Mouse (Mus musculus) cerebellum, adult 2 months (tissue): ENCODE measurements around the gene Cngb1. TPM values are rescaled to one million over a fixed set of nuclear protein-coding genes. Genes with fewer than 3 reads are reported as not detected.
A peak's percentile ranks its signal among the peaks of the same experiment; 100 is the strongest.

Experiments used
- DNase-seq, 2 experiments: peaks; one replicate each; pipeline ENCODE4 v3.0.0; 2021
- H3K27ac ChIP-seq: fragments of 200-500 bp; 2 replicates; pipeline ENCODE4 v1.5.1; 2012; ENCODE audit warnings: low read length, control low read depth, inconsistent platforms; ENCODE audit not compliant: insufficient read depth
- H3K27me3 ChIP-seq: fragments of 200-500 bp; 2 replicates; pipeline ENCODE4 v1.6.1; 2012; ENCODE audit warnings: inconsistent platforms, mild to moderate bottlenecking, low read length, moderate library complexity; ENCODE audit not compliant: control insufficient read depth, insufficient read depth
- H3K4me1 ChIP-seq: fragments of 200-500 bp; 2 replicates; pipeline ENCODE4 v1.6.1; 2011; ENCODE audit warnings: low read length; ENCODE audit not compliant: control insufficient read depth, insufficient read depth
- H3K4me3 ChIP-seq: fragments of 200-500 bp; replicated peaks from 2 replicates; pipeline ENCODE3; 2011; ENCODE audit warnings: mild to moderate bottlenecking, low read depth, low read length, control low read depth; ENCODE audit not compliant: insufficient read depth
- CTCF ChIP-seq: fragments of 200-500 bp; IDR thresholded peaks from 2 replicates; pipeline ENCODE4 v1.5.1; 2011; ENCODE audit warnings: low read depth, mild to moderate bottlenecking, control low read depth, low read length, moderate library complexity, borderline replicate concordance; ENCODE audit not compliant: insufficient read depth
- POLR2A ChIP-seq: fragments of 200-500 bp; IDR thresholded peaks from 2 replicates; pipeline ENCODE4 v1.6.1; 2011; ENCODE audit warnings: low read length, control low read depth, borderline replicate concordance; ENCODE audit not compliant: insufficient read depth
- whole genome bisulfite sequencing: fragments of 180-500 bp; shearing (Covaris S2); methylation state at CpG from one replicate; pipeline ENCODE4 v1.1.7; 2018; 5-methylcytosine and 5-hydroxymethylcytosine counted together
- polyA plus RNA-seq: library from polyadenylated mRNA; depleted of rRNA; stranded (reverse); fragments of >200 nt; gene quantifications from 2 replicates; pipeline ENCODE4 v1.2.3, GENCODE M21; 2012

The Cngb1 gene
- polyA plus RNA-seq, 1 experiment: 0.41 TPM

DNA sequence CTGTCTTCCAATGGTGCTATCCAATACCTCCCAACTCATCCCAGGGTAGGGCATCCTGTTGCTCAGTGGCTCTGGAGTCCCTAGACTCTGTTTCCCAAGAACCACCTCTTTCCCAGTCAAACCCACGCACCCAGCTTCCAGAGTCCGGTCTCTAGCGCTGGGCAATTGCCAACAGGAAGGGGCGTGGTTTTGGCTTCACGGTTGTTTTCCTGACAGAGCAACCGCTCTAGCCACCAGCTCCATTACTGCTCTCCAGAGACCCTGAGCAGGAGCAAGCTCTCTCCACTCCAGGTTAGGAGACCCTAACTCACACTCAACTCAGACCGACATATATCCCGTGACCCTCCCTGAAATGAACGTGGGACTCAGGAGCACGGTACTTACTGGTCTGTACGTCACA, 13.2 kb downstream of the Cngb1 start:
- H3K4me3 ChIP-seq: peak overlapping the region; percentile 54
- TF ChIP-seq POLR2A (no peak), CTCF (no peak)
- no peak overlapping the region for H3K27ac ChIP-seq
- 45% methylated on average over 11 of the region's 11 CpGs for WGBS
- DNase-seq: peak; percentile 27 to 31
- H3K27me3 ChIP-seq: no peaks in the 10 kb centered on the region
- no peaks in the 10 kb centered on the region for H3K4me1 ChIP-seq

DNA sequence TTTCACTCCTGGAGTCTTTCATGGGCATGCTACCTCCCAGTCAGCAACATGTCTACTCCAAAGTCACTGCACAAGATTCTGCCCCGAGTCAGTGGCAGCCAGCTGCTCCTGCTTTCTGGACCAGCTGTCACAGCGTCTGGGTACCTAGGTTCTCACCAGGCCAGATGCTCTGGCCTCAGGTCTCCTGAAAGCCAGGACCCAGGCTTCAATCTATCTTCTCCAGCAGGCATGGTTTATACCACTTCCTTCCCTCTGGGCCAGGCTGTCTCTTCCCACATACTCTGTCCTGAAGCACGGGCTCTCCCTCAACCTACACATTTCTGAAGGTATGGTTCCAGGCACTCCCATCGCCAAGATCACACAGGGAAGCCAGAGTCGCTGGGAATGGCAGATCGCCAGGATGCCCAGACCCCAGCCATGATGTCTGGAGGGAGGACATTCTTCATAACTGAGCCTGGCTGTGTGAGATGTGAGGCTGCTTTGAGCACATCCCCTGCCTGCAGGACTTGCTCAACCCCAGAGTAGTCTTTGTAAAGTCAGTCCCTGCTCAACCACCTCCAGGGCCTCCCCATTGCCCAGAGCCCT, 17.2 kb downstream of the Cngb1 start:
- Histone ChIP-seq H3K4me1 (no peaks in the 10 kb centered on the region), H3K27me3 (no peaks in the 10 kb centered on the region), H3K27ac (no peak overlapping the region), H3K4me3 (no peak overlapping the region)
- TF ChIP-seq CTCF (no peak), POLR2A (no peak)
- WGBS: 16% methylated on average over 6 of the region's 6 CpGs
- no peak for DNase-seq

DNA sequence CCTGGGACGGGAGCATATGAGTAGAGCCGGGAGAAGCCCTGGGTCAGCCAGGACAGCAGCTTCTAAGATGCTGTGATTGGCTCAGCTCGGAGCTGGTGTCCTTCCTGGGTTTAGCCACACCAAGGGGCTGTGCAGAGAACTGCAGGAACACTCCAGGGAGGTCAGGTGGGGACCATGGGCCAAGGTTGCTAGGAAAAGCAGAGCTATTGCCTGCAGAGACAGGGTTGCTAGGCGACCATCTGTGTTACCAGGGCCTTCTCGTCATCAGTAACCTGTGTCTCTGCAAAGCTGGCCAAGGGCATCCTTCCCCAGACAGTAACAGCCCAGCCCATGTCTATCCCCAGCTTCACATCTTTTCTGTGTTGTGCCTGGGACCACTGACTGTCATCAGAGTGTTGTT, 24.9 kb downstream of the Cngb1 start:
- 51% methylated on average over 5 of the region's 5 CpGs for WGBS
- no peaks in the 10 kb centered on the region for H3K27me3 ChIP-seq
- H3K4me3 ChIP-seq: no peak overlapping the region
- DNase-seq: no peak
- TF ChIP-seq POLR2A (no peak), CTCF (no peak)
- H3K27ac ChIP-seq: no peak overlapping the region
- H3K4me1 ChIP-seq: no peaks in the 10 kb centered on the region

DNA sequence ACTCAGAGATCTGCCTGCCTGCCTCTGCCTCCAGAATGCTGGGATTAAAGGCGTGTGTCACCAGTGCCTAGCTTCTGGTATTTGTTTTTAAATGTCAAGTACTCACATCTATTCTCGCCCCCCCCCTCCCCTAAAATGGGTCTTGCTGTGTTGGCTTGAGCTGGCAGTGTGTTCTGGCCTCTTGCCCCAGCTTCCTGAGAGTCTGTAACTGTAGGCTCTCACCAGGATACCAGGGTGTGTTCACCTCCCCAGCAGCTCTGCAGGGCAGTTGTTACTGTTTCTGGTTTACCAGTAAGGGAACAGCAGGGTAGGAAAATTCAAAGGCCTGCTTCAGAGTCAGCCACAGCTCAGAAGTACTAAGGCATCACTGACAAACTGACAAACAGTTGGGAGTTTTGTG, 33.5 kb downstream of the Cngb1 start:
- Histone ChIP-seq H3K27ac (no peak overlapping the region), H3K4me3 (no peak overlapping the region), H3K4me1 (no peaks in the 10 kb centered on the region), H3K27me3 (no peaks in the 10 kb centered on the region)
- TF ChIP-seq CTCF: no peak
- no peak for TF ChIP-seq POLR2A
- 31% methylated on average over 2 of the region's 2 CpGs for WGBS
- no peak for DNase-seq

DNA sequence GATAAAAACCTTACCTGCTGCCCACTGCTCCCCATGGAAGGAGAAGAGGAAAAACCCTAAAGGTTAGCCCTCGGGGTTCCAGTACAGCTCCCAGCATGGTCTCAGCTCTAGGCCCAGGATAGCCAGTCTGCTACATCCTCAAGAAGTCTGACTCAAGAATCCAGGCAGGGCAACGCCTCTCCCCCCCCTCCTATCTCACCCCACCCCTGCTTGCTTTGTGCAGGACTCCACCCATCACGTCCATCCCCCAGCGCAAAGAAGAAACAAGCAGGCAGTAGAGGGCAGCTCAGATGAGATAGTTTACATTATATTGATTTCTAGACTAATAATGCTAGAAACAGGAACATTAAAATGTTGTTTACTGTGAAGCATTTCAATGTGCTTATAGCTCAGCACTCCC, 34.5 kb downstream of the Cngb1 start:
- TF ChIP-seq POLR2A (no peak), CTCF (no peak)
- no peaks in the 10 kb centered on the region for H3K27me3 ChIP-seq
- 56% methylated on average over 4 of the region's 4 CpGs for WGBS
- DNase-seq: no peak
- H3K27ac ChIP-seq: no peak overlapping the region
- no peaks in the 10 kb centered on the region for H3K4me1 ChIP-seq
- no peak overlapping the region for H3K4me3 ChIP-seq

DNA sequence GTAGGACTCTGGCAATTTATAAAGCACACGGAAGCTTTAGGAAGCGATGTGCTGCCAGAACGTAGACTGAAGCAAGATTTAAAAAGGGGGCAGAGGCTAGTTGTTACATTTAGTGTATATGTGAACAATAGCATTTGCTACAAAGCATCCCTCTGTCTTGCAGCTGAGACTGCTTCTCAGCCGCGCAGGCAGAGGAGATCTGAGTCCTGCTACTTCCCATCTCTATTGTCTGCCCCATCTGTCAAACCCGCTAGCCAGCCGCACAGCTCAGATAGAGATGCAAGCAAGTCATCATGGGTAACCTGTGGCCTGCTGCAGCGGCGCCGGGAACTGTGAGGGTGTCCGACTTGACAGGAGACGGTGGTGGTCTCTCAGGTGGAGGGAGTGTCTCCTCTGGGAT, 35.9 kb downstream of the Cngb1 start:
- WGBS: 65% methylated on average over 12 of the region's 12 CpGs
- TF ChIP-seq POLR2A: no peak
- TF ChIP-seq CTCF: no peak
- no peak overlapping the region for H3K4me3 ChIP-seq
- H3K27me3 ChIP-seq: no peaks in the 10 kb centered on the region
- no peak for DNase-seq
- no peak overlapping the region for H3K27ac ChIP-seq
- no peaks in the 10 kb centered on the region for H3K4me1 ChIP-seq

DNA sequence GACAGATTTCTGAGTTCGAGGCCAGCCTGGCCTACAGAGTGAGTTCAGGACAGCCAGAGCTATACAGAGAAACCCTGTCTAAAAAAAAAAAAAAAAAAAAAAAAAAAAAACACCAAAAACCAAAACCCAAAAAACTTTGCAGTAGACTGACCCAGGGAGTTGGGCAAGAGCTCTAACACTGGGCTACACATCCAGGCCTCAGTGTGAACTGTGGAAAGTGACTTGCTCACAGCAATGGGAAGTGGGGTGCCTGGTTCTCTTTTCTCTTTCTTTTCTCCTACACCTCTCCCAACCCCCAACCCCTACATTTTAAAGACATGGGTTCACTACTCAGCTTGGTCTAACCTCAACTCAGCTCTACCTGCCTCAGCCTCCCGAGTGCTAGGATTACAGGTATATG, 44.2 kb downstream of the Cngb1 start:
- Histone ChIP-seq H3K4me1 (no peaks in the 10 kb centered on the region), H3K4me3 (no peak overlapping the region), H3K27ac (no peak overlapping the region), H3K27me3 (no peaks in the 10 kb centered on the region)
- no peak for DNase-seq
- 92% methylated on average over 2 of the region's 2 CpGs for WGBS
- TF ChIP-seq POLR2A: no peak
- TF ChIP-seq CTCF: no peak

DNA sequence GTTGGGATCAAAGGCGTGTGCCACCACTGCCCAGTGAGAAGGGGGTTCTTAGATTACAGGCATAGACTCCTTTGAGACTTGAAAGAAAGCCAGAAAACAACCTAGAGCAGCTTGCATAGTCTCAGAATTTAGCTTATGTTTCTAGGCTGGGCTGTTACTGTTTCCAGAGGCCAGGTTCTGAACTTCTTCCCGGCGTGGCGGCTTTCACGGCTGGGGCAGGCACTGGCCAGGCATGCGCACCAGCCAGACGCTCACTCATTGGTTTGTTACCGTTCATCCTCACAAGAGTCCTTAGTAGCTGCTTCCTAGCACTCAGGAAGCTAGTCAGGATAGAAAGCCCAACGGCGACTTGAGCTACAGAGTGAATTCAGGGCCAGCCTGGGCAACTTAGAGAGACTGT, 50.8 kb downstream of the Cngb1 start:
- no peak for DNase-seq
- Histone ChIP-seq H3K4me3 (no peak overlapping the region), H3K4me1 (no peaks in the 10 kb centered on the region), H3K27ac (no peak overlapping the region), H3K27me3 (no peaks in the 10 kb centered on the region)
- no peak for TF ChIP-seq CTCF
- no peak for TF ChIP-seq POLR2A
- 88% methylated on average over 10 of the region's 10 CpGs for WGBS
